Mouse (Mus musculus) midbrain, embryonic 11.5 days (tissue): ENCODE results near the gene Rpgrip1. TPM values are rescaled to one million over a fixed set of nuclear protein-coding genes. Genes with fewer than 3 reads are reported as not detected.
A peak's percentile ranks its signal among the peaks of the same experiment; 100 is the strongest.

ENCODE experiments used
- ATAC-seq: fragments of 200-750 bp; cut with Nextera tagmentation; 2 replicates; pipeline ENCODE4 v1.8.0; 2017; ENCODE audit warnings: moderate TSS enrichment, moderate library complexity; ENCODE audit not compliant: low FRiP score
- DNase-seq: peaks from one replicate; pipeline ENCODE4 v3.0.0; 2015; ENCODE audit warnings: low spot score; ENCODE audit errors: missing footprints
- H3K27ac ChIP-seq: fragments of 300-500 bp; sonication (generic); 2 replicates; pipeline ENCODE4 v1.5.1; 2014; ENCODE audit warnings: low read depth, low read length
- H3K27me3 ChIP-seq: fragments of 300-500 bp; sonication (generic); 2 replicates; pipeline ENCODE4 v1.6.1; 2014; ENCODE audit warnings: mild to moderate bottlenecking, low read length, moderate library complexity, mixed read lengths; ENCODE audit not compliant: control insufficient read depth, insufficient read depth
- H3K36me3 ChIP-seq: fragments of 300-500 bp; sonication (generic); 2 replicates; pipeline ENCODE4 v1.6.1; 2014; ENCODE audit warnings: mild to moderate bottlenecking, low read length, moderate library complexity, mixed read lengths; ENCODE audit not compliant: control insufficient read depth, insufficient read depth
- H3K4me1 ChIP-seq: fragments of 300-500 bp; sonication (generic); 2 replicates; pipeline ENCODE4 v1.6.1; 2014; ENCODE audit warnings: low read length; ENCODE audit not compliant: control insufficient read depth, insufficient read depth
- H3K4me2 ChIP-seq: fragments of 300-500 bp; sonication (generic); 2 replicates; pipeline ENCODE4 v1.6.1; 2014; ENCODE audit warnings: mild to moderate bottlenecking, moderate library complexity
- H3K4me3 ChIP-seq: fragments of 300-500 bp; sonication (generic); 2 replicates; pipeline ENCODE4 v1.5.1; 2014; ENCODE audit warnings: low read depth, low read length
- H3K9ac ChIP-seq: fragments of 300-500 bp; sonication (generic); 2 replicates; pipeline ENCODE4 v1.6.1; 2014; ENCODE audit warnings: low read length
- H3K9me3 ChIP-seq: fragments of 300-500 bp; sonication (generic); 2 replicates; pipeline ENCODE4 v1.6.1; 2016; ENCODE audit warnings: low read length; ENCODE audit not compliant: control insufficient read depth
- WGBS: fragments of 180-500 bp; shearing (Covaris S2); extraction: QIAGEN DNeasy Blood & Tissue Kit; methylation state at CpG from one replicate; pipeline ENCODE4 v1.1.7; 2014; 5-methylcytosine and 5-hydroxymethylcytosine counted together
- polyA plus RNA-seq: library from polyadenylated mRNA; unstranded; fragments of >200 nt; fragmentation: Nextera tagmentation; extraction: Ambion mirVana; gene quantifications from 2 replicates; pipeline ENCODE4 v1.2.1, GENCODE M21; 2014

The Rpgrip1 gene
- polyA plus RNA-seq, 1 experiment from 2014 or later = 105 TPM

GRCm38 (mm10) chr14:52140577-52141444, 30.3 kb downstream of the Rpgrip1 start:
- Histone ChIP-seq H3K9me3 (no peaks in the 10 kb centered on the region), H3K27me3 (no peaks in the 10 kb centered on the region), H3K9ac (no peak overlapping the region), H3K36me3 (no peaks in the 10 kb centered on the region), H3K27ac (no peak overlapping the region), H3K4me1 (no peaks in the 10 kb centered on the region), H3K4me3 (no peak overlapping the region), H3K4me2 (no peak overlapping the region)
- no peak for DNase-seq
- WGBS = 71% methylated on average over 19 of the region's 19 CpGs
- no peak for ATAC-seq

GRCm38 (mm10) chr14:52141445-52142127, 31.1 kb downstream of the Rpgrip1 start:
- no peak overlapping the region for H3K27ac ChIP-seq

GRCm38 (mm10) chr14:52144165-52144564, 33.7 kb downstream of the Rpgrip1 start:
- Histone ChIP-seq H3K36me3 (no peaks in the 10 kb centered on the region), H3K9me3 (no peaks in the 10 kb centered on the region), H3K27ac (no peak overlapping the region), H3K4me1 (no peaks in the 10 kb centered on the region), H3K4me3 (no peak overlapping the region), H3K4me2 (no peak overlapping the region), H3K9ac (no peak overlapping the region), H3K27me3 (no peaks in the 10 kb centered on the region)
- ATAC-seq (no peak), DNase-seq (no peak)
- WGBS = 82% methylated on average over 4 of the region's 4 CpGs

More at GRCm38 (mm10) chr14:52141445-52142127, 31.1 kb downstream of the Rpgrip1 start:
- H3K27me3 ChIP-seq = no peaks in the 10 kb centered on the region
- H3K36me3 ChIP-seq = no peaks in the 10 kb centered on the region
- ATAC-seq (no peak), DNase-seq (no peak)
- H3K9me3 ChIP-seq = no peaks in the 10 kb centered on the region
- no peak overlapping the region for H3K4me3 ChIP-seq
- no peaks in the 10 kb centered on the region for H3K4me1 ChIP-seq
- H3K9ac ChIP-seq = no peak overlapping the region
- no peak overlapping the region for H3K4me2 ChIP-seq
- 81% methylated on average over 16 of the region's 16 CpGs for WGBS

GRCm38 (mm10) chr14:52146540-52146939, 36.0 kb downstream of the Rpgrip1 start:
- no peak overlapping the region for H3K4me2 ChIP-seq
- no peak for DNase-seq
- H3K4me1 ChIP-seq = no peaks in the 10 kb centered on the region
- no peaks in the 10 kb centered on the region for H3K27me3 ChIP-seq
- H3K9ac ChIP-seq = no peak overlapping the region
- no peak overlapping the region for H3K4me3 ChIP-seq
- no peak for ATAC-seq
- H3K9me3 ChIP-seq = no peaks in the 10 kb centered on the region
- 65% methylated on average over 4 of the region's 4 CpGs for WGBS
- H3K27ac ChIP-seq = no peak overlapping the region
- H3K36me3 ChIP-seq = no peaks in the 10 kb centered on the region

- Histone ChIP-seq H3K27ac (no peak overlapping the region), H3K27me3 (no peaks in the 10 kb centered on the region), H3K36me3 (no peaks in the 10 kb centered on the region), H3K4me3 (no peak overlapping the region), H3K9ac (no peak overlapping the region), H3K9me3 (no peaks in the 10 kb centered on the region), H3K4me2 (no peak overlapping the region), H3K4me1 (peaks cover 9% of the 10 kb centered on the region)
- 67% methylated on average over 4 of the region's 4 CpGs for WGBS
- DNase-seq (no peak), ATAC-seq (no peak)
These were observed 39.4 kb downstream of the Rpgrip1 start for GRCm38 (mm10) chr14:52149888-52150287.

GRCm38 (mm10) chr14:52152179-52152578, 41.7 kb downstream of the Rpgrip1 start:
- ATAC-seq (peak; percentile 65), DNase-seq (no peak)
- Histone ChIP-seq H3K4me2 (0 out of 2 replicates have a peak overlapping the region, but pooled peaks have one; percentile 2), H3K27ac (no peak overlapping the region), H3K4me3 (no peak overlapping the region), H3K36me3 (no peaks in the 10 kb centered on the region), H3K9me3 (no peaks in the 10 kb centered on the region), H3K27me3 (no peaks in the 10 kb centered on the region), H3K9ac (no peak overlapping the region), H3K4me1 (peaks cover 9% of the 10 kb centered on the region)
- 31% methylated on average over 7 of the region's 7 CpGs for WGBS

- WGBS = 32% methylated on average over 3 of the region's 3 CpGs
- H3K4me3 ChIP-seq = no peak overlapping the region
- no peaks in the 10 kb centered on the region; the same call in 1 of the 2 replicates for H3K36me3 ChIP-seq
- H3K27me3 ChIP-seq = no peaks in the 10 kb centered on the region
- no peak overlapping the region for H3K4me2 ChIP-seq
- no peak overlapping the region for H3K27ac ChIP-seq
- H3K9ac ChIP-seq = no peak overlapping the region
- H3K4me1 ChIP-seq = peaks cover 9% of the 10 kb centered on the region
- DNase-seq = no peak
- H3K9me3 ChIP-seq = no peaks in the 10 kb centered on the region
- peak; percentile 38; the same call in 1 of the 2 replicates for ATAC-seq
These were observed 42.1 kb downstream of the Rpgrip1 start for GRCm38 (mm10) chr14:52152613-52153012.

- Histone ChIP-seq H3K4me3 (no peak overlapping the region), H3K36me3 (peaks cover 12% of the 10 kb centered on the region), H3K4me2 (no peak overlapping the region), H3K27ac (no peak overlapping the region), H3K9me3 (no peaks in the 10 kb centered on the region), H3K27me3 (no peaks in the 10 kb centered on the region), H3K4me1 (peaks cover 9% of the 10 kb centered on the region), H3K9ac (no peak overlapping the region)
- WGBS = 87% methylated on average over 2 of the region's 2 CpGs
- ATAC-seq (no peak), DNase-seq (no peak)
These were observed 44.5 kb downstream of the Rpgrip1 start for GRCm38 (mm10) chr14:52155008-52155407.

GRCm38 (mm10) chr14:52160911-52161310, 50.4 kb downstream of the Rpgrip1 start:
- ATAC-seq = no peak
- WGBS = 91% methylated on average over 6 of the region's 6 CpGs
- peaks cover 37% of the 10 kb centered on the region for H3K36me3 ChIP-seq

More at GRCm38 (mm10) chr14:52160911-52161310, 50.4 kb downstream of the Rpgrip1 start:
- no peaks in the 10 kb centered on the region for H3K27me3 ChIP-seq
- no peak overlapping the region for H3K9ac ChIP-seq
- H3K4me2 ChIP-seq = no peak overlapping the region
- H3K4me1 ChIP-seq = no peaks in the 10 kb centered on the region
- no peak overlapping the region for H3K27ac ChIP-seq
- no peaks in the 10 kb centered on the region for H3K9me3 ChIP-seq
- H3K4me3 ChIP-seq = no peak overlapping the region
- no peak for DNase-seq
